Mouse (Mus musculus) right cerebral cortex, postnatal 25 days (tissue): ENCODE results near the gene E330021D16Rik.

ENCODE experiments used
- DNase-seq: peaks from one replicate; pipeline ENCODE4 v3.0.0; 2022

The E330021D16Rik gene

DNA sequence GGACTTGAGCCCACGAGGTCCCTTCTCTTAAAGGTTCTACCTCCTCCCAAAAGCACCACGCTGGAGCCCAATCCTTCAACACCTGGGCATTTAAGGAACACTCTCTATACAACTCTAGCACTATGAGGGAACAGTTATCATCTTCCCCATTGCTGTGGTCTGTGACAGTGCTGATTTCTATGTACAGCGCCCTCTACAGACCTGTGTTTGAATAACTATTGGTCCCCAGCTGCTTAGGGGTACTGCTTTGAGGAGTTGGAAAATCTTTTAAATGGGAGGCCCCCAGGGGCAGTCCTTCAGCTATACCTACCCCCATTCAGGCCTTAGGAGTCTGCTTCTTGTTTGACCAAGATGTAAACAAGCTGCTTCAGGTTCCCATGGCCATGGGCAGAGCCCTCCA, 5.7 kb upstream of the E330021D16Rik start:
- DNase-seq = no peak

DNA sequence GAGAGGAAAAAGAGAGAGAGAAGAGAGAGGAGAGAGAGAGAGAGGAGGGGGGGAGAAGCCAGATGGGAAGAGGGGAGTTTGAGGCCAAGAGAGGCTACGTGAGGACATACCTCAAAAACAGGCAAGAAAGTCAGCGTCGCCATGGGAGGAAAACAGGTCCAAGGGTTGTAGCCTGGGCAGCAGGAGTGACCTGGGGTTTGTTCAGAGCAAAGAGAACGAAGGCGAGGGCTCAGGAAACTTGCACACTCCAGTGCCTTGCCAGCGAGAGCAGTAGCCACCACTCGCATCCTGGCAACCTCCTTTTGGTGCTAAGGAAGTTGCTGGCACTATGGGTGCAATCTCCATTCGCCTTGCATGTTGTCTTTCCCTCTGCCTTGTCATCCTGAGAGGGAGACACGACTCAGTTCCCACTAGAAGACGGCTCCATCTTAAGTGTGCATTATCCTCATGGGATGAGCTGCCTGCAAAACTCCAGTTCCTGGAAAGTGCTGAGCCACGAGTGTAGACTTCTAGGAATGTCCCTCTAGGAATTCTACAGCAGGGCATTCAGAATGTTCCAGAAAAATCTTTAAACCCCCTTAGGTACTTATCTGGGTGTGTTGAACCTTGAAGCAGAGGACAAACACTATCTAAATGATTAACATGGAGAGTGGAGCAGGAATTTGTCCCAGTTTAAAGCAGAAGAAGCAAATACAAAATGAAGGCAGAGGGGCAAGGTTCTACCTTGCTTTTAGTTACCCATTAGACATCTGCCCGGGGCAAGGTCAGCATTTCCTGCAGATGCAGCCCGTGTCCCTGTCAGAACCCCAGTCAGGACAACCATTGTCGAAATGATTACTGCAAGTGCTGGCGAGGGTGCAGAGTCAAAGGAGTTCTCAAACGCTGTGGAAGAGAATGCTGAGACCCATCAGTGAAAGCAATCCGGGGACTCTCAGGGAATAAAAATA, 3.8 kb upstream of the E330021D16Rik start:
- DNase-seq = no peak

DNA sequence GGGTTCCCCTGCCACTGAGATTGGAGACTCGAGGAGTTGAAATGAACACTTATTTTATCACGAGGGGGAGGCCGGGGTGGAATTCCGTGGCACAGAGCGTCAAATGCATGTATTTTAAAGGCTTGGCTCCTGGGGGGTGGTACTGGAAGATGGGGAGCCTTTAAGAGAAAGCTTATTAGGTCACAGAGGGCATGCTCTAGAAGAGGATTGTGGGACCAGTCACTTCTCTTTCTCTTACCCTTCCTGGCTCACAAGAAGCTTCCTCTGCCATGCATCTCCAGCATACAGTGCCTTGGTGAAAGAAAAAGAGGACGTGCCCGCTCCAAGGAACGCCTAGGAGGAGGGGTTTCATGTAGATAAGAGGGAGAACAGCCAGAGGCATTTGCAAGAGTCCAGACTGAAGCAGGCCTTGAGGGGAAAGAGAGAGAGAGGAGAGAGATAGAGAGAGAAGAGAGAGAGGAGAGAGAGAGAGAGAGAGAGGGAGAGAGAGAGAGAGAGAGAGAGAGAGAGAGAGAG, 3.0 kb upstream of the E330021D16Rik start:
- DNase-seq = no peak

DNA sequence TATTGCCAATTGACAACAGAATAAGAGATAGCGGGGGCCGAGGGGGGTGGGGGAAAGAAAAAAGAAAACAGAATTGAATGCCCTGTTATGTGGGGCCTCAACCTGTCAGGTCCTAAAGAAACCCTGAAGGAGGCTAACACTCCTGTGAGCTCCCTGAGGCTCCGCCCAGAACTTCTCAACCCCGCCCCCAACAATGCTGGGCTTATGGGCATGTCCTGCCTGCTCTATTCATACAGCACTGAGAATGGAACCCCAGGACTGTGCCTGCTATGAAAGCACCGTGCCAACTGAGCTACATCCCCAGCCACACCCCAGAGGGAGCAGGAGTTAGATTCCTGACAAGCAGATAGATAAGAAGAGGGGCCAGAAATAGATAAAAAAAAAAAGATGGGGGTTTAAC, 2.5 kb upstream of the E330021D16Rik start:
- DNase-seq = no peak

DNA sequence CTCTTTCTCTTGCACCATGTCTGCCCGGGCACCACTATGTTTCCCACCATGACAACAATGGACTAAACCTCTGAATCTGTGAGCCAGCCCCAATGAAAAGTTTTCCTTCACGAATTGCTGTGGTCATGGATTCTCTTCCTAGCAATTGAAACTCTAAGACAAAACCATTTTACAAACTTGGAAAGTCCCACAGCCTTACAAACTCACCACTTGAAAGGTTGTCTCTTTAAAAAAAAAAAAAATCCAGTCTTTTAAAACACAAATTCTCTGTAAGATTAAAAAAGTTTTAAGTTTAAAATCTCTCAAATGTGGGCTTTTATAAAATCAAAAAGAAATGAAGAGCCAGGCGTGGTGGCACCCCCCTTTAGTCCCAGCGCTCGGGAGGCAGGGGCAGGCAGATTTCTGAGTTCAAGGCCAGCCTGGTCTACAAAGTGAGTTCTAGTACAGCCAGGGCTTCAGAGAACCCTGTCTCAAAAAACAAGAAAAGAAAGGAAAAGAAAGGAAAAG, 1.5 kb downstream of the E330021D16Rik start:
- DNase-seq = no peak

DNA sequence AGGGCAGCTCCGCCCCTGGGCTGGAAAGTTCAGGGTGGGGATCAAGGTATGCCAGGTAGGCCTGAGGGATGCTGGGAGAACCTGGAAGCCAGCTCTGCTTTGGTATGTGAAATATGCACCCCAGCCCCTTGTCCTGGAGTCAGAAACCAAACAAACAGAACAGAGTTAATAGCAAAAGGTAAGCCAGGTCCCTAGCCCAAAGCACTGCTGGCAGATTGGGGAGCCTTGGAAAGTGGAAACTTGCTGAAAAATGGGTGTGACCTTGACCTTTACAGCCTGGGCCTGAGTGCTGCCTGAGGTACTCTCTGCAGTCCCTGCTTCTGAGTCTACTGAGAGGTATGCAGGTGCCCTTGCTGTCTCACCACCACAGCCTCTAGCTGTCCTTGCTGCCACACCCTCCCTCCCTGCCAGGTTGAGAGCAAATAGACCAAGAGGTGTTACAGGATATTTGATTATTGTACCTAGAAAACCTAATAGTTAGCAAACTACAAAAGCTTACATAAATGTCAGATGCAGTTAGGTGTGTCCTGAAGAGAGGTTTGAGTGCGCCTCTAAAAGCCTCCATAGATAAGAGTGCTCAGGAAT, 7.7 kb downstream of the E330021D16Rik start:
- no peak for DNase-seq

DNA sequence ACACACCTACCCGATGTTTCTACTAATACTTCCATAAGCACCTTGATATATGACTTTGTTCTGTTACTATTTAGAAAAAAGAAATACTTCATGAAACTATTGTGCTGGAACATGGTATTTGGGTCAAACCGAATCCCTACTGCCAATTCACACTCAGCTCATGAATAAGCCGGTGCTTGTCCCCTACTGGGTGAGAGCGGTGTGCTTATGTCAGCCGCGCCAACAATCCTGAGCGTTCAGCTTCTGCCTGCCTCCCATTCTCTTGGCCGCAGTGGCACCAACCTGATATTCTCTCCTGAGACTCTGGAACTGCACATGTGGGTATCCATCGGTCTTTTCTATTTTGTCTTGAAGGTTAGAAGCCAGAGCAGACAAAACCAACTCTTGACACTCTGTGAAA, 18.5 kb downstream of the E330021D16Rik start:
- no peak for DNase-seq

DNA sequence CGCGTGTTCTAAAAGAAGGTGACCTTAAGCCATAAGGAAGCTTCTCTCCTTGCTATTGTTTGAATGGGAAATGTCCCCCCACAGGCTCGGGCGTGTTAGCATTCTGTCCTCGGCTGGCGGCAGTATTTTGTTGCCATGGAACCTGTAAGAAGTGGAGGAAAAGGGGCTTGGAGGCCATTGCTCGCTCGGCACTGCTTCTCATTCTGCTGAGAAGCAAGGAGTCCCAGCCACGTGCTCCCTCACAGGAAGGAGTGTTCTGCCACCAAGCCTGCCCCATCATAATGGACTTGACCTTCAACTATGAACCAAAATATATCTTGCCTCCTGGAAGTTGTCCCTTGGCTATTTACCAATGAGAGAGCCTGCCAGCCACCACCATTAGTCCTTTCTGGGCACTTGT, 25.1 kb downstream of the E330021D16Rik start:
- no peak for DNase-seq

DNA sequence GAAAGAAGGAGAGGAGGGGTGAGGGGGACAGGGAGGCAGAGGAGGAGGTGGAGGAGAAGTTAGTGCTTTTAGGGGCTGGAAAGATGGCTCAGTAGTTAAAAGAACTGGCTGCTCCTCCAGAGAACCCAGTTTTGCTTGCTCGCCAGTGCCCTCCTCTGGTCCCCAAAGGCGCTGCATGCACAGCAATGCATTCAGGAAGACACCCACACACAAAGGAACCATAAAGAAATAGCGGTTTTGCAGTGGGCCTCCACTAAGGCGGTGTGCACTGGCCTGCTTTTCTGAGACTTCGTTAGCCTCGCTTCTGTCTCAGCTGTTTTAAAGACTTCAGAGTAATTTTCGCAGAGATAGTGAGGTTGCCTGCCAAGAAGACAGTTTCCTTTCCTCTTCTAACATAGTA, 30.1 kb downstream of the E330021D16Rik start:
- DNase-seq = peak; percentile 34

DNA sequence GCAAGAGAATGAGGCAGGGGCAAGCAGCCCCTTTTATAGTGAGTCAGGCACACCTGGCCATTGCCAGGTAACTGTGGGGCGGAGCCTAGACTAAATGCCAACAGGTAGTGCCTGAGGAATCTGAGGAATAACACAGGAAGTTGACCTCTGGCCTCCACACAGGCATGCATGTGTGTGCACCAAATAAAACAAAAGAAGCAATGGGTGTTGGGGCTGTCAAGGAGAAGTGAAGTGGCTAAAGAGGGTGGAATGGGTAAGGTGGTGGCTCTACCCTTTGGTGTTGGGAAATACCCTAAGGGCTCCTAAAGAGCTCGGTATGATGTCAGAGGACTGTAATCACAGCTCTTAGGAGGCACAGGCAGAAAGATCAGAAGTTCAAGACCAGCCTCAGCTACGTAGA, 32.2 kb downstream of the E330021D16Rik start:
- no peak for DNase-seq

DNA sequence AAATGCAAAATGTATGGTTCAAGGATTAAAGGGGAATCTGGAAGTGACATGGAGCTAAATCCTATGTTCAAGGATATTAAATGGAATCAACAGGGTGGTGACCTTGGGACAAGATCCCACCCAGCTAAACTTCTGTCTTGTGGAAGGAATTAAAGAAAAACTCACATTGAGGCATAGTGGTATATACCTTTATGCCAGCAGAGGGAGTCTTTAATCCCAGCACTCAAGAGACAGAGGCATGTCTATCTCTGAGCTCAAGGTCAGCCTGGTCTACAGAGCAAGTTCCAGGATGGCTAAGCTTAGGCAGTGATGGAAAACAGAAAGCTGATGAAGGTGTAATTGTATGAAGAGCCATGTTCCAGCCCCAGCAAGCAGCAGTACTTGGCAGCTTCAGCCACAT, 39.3 kb downstream of the E330021D16Rik start:
- no peak for DNase-seq

DNA sequence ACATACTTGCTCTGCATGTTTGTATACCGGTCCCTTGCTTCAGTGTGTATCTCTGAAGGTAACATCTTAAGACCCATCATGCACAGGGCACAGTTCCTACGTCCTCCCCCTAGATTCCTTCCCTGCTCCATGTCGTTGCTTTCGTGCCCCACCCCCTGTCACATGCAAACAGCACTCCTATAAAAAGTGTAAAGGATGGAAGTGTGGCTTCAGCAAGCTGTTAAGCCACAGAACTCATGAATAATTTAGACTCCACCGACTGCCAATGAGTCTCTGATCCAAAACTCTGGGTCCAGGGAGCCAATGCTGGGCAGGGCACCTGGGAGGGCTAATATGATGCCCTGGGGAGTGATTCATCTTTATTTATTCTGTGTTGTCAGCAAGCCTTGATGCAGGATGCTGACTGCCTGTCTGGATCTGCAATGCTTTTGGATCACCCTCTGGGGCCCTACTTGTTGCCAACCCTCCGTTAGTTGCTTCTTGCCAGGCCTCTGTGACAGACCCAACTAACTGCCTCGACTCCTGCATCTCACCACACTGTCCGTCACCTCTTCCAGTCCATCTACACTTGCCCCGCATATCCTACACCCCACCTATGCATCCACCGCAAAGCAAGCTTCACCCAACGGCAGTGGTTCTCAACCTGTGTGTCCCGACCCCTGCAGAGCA, 50.8 kb downstream of the E330021D16Rik start:
- peak; percentile 53 for DNase-seq

DNA sequence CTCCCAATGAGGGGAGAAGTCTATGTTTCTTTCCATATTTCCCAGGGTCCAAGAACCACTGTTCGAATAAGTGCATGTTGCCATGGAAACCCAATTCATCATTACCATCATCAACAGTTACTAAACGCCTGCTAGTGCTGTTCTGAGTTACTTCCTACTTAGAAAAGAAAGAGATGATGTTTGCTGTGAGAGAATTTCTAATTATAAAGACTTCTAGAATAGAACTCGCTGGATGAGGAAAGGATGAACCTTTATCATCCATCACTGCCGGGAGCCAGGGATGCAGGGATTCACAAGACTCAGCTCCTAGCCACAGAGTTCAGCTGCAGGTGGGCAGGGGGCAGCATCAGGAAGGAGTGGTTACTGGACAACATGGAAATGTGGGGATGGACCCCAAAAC, 51.4 kb downstream of the E330021D16Rik start:
- no peak for DNase-seq

DNA sequence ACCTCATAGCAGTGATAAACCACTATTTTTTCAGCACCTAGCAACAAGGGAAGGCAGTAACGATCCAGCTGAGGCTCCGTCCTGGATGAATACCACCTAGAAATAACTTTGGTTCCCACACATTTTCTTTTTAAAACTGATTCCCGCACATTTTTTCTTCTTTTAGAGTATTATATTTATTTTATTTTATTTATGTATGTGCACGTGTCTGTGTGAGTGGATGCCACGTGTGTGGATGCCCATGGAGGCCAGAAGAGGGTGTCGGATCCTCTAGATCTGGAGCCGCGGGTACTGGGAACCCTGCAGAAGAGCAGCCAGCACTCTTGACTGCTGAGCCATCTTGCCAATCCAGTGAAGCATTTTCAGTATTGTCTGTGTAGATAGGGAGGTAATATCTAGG, 52.1 kb downstream of the E330021D16Rik start:
- DNase-seq = no peak

DNA sequence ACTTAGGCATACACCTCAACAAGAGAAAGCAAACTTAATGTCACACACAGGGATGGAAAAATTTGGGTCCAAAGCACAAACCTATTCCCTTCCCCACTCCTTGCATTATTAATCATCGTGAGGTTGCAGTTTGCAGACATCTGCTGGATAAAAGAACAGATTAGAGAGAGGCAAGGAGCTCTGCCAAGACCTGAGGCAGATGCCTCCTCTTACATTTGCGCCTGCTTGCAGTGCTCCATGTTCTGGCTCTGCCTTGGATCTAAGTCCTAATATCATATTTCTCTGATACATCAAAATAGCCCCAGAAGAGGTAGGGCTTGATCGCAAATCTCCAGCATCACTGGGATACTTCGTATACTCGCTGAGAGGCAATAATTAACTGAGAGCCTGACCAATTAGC, 56.9 kb downstream of the E330021D16Rik start:
- no peak for DNase-seq

DNA sequence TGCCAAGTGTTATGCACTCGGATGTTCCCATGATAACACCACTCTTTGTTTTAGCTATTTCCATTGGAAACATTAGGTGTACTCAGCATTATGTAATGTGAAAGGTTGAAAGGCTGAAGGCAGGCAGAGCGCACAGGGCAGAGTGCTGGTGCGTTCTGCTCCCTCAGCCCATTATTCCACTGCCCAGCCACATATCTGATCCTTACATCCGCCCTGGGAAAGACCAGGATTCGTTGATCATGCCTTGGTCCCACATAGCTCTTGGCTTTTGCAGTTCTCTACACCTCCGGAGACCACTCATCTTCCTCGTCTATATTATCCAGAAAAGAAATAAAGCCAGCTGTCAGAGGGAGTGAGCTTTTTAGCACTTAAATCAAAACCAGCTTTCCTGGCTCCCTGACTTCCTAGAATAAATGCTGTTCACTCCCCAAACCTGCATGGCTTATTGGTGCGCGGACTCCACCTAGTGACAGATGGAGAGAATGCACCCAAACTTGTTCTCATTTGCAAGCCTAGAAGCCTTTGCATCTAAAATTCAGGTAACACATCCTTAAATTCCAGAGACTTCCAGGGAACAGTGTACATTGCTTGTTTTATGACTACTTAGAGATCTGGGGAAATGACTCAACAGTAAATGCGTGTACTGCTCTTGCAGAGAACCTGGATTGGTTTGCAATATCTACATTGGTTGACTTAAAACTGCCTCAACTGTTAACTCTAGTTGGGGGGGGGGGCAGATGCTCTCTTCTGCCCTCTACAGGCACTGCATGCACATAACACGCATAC, 61.8 kb downstream of the E330021D16Rik start:
- DNase-seq = peak; percentile 89
